Mouse (Mus musculus): ENCODE data around the gene Tceanc2. TPM values are rescaled to one million over a fixed set of nuclear protein-coding genes. Genes with fewer than 3 reads are reported as not detected.

Gene Tceanc2
- total and polyA plus RNA-seq, 3 experiments: 1.9 to 9.4 TPM; not detected in 1

DNA sequence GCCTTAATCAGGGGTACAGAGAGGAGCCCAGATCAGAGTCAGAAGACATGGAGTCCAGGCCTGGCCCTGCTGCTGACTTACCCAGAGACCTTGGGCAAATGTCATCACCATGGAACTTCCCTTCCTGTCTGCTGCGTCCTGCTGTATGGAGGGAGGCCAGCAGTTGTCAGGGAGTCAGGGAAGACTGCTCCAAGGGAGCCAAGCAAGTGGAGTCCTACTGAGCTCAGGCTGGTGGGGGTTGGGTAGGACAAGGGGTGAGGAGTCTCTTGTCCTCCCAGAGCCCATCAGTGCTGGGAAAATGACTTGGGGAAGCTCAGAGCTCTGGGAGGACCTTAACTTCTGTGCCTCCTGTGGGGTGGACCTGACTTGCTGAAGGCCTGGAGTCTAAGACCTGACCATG is 94.6 kb downstream of the Tceanc2 start:
- Histone ChIP-seq H3K36me3 (ENCODE audit: control insufficient read depth in 1 of 2, insufficient read depth in 2 of 2, low read length in 2 of 2) (peaks cover 0 to 3% of the 10 kb centered on the region in 2 experiments; a peak in 2 of 4 replicates), H3K9me3 (replicated peaks; ENCODE audit: insufficient read depth, low read length) (no peaks in the 10 kb centered on the region), H3K4me3 (ENCODE audit: control insufficient read depth in 1 of 2, insufficient read depth in 1 of 2, low read depth in 2 of 2, low read length in 2 of 2) (no peak overlapping the region), H3K27me3 (ENCODE audit: control insufficient read depth in 1 of 2, insufficient read depth in 2 of 2, low read length in 2 of 2) (no peaks in the 10 kb centered on the region), H3K27ac (ENCODE audit: control insufficient read depth, low read depth, low read length) (no peak overlapping the region), H3K9ac (ENCODE audit: control insufficient read depth, low read depth, low read length, poor library complexity, severe bottlenecking) (no peak overlapping the region), H3K79me2 (ENCODE audit: control insufficient read depth, insufficient read depth, low read length, poor library complexity) (no peaks in the 10 kb centered on the region), H3K4me1 (ENCODE audit: control insufficient read depth in 1 of 2, insufficient read depth in 2 of 2, low read length in 2 of 2) (peaks cover 0 to 15% of the 10 kb centered on the region in 2 experiments; a peak in 1 of 4 replicates)
- TF ChIP-seq MXI1 (IDR thresholded peaks at IDR 0.05; ENCODE audit: low read depth, low read length): no peak
- no peak for TF ChIP-seq TAL1 (IDR thresholded peaks at IDR 0.05; ENCODE audit: low read length)
- TF ChIP-seq TCF12 (IDR thresholded peaks at IDR 0.05; ENCODE audit: low read depth, low read length): no peak
- TF ChIP-seq ZKSCAN1 (IDR thresholded peaks at IDR 0.05; ENCODE audit: low read depth, low read length): no peak
- TF ChIP-seq ZMIZ1 (IDR thresholded peaks at IDR 0.05; ENCODE audit: low read depth, low read length): no peak
- TF ChIP-seq CTCF (IDR thresholded peaks at IDR 0.05 in 2 of 3, conservative IDR thresholded peaks at IDR 0.05 in 1 of 3; ENCODE audit: control insufficient read depth in 1 of 3, insufficient read depth in 1 of 3, low read depth in 2 of 3, low read length in 3 of 3, poor library complexity in 1 of 3, severe bottlenecking in 1 of 3): no peak
- DNase-seq (ENCODE audit: low read depth, low spot score): no peak

Other genes starting within 250 kb of the Tceanc2 start
- gene Mrpl37, start 112.2 kb downstream of the Tceanc2 start, total RNA-seq (2012; rRNA removed): 69.6 and 73.1 TPM in 2 replicates
- 100 to 1,000 TPM; 153 to 423 TPM for gene Mrpl37, start 112.2 kb downstream of the Tceanc2 start, polyA plus RNA-seq (2012; ENCODE audit: insufficient read depth in 1 of 2, insufficient read length in 2 of 2, low read depth in 1 of 2, low replicate concordance in 2 of 2, missing spikeins in 1 of 2)
- gene Cyb5rl, start 112.1 kb downstream of the Tceanc2 start, total RNA-seq (2012; rRNA removed): 5.6 and 8.5 TPM in 2 replicates
- gene Cyb5rl, start 112.1 kb downstream of the Tceanc2 start, polyA plus RNA-seq (2012; ENCODE audit: insufficient read depth in 1 of 2, insufficient read length in 2 of 2, low read depth in 1 of 2, low replicate concordance in 2 of 2, missing spikeins in 1 of 2): 1 to 10 TPM in 1 of 2 experiments, not detected in 1; 9.3 TPM
- not detected in 2 replicates for gene Cdcp2, start 82.2 kb downstream of the Tceanc2 start, total RNA-seq (2012; rRNA removed)
- not detected for gene Cdcp2, start 82.2 kb downstream of the Tceanc2 start, polyA plus RNA-seq (2012; ENCODE audit: insufficient read depth in 1 of 2, insufficient read length in 2 of 2, low read depth in 1 of 2, low replicate concordance in 2 of 2, missing spikeins in 1 of 2)
- 51.9 and 55.8 TPM in 2 replicates for gene Tmem59, start 717 bp downstream of the Tceanc2 start, total RNA-seq (2012; rRNA removed)
- 10 to 100 TPM in 1 of 2 experiments, not detected in 1; 78.9 TPM for gene Tmem59, start 717 bp downstream of the Tceanc2 start, polyA plus RNA-seq (2012; ENCODE audit: insufficient read depth in 1 of 2, insufficient read length in 2 of 2, low read depth in 1 of 2, low replicate concordance in 2 of 2, missing spikeins in 1 of 2)
- gene Ldlrad1, start 30.1 kb upstream of the Tceanc2 start, total RNA-seq (2012; rRNA removed): 0.15 TPM in 1 of 2 replicates, not detected in the other
- not detected for gene Ldlrad1, start 30.1 kb upstream of the Tceanc2 start, polyA plus RNA-seq (2012; ENCODE audit: insufficient read depth in 1 of 2, insufficient read length in 2 of 2, low read depth in 1 of 2, low replicate concordance in 2 of 2, missing spikeins in 1 of 2)
- 8.6 and 9.3 TPM in 2 replicates for gene Lrrc42, start 74.4 kb upstream of the Tceanc2 start, total RNA-seq (2012; rRNA removed)
- gene Lrrc42, start 74.4 kb upstream of the Tceanc2 start, polyA plus RNA-seq (2012; ENCODE audit: insufficient read depth in 1 of 2, insufficient read length in 2 of 2, low read depth in 1 of 2, low replicate concordance in 2 of 2, missing spikeins in 1 of 2): 10 to 100 TPM in 1 of 2 experiments, not detected in 1; 48.9 TPM
- gene Hspb11, start 74.5 kb upstream of the Tceanc2 start, total RNA-seq (2012; rRNA removed): 11.2 and 12.4 TPM in 2 replicates
- gene Hspb11, start 74.5 kb upstream of the Tceanc2 start, polyA plus RNA-seq (2012; ENCODE audit: insufficient read depth in 1 of 2, insufficient read length in 2 of 2, low read depth in 1 of 2, low replicate concordance in 2 of 2, missing spikeins in 1 of 2): 10 to 100 TPM in 1 of 2 experiments, not detected in 1; 16.8 TPM
- gene Dio1, start 128.1 kb upstream of the Tceanc2 start, total RNA-seq (2012; rRNA removed): not detected in 2 replicates
- gene Dio1, start 128.1 kb upstream of the Tceanc2 start, polyA plus RNA-seq (2012; ENCODE audit: insufficient read depth in 1 of 2, insufficient read length in 2 of 2, low read depth in 1 of 2, low replicate concordance in 2 of 2, missing spikeins in 1 of 2): under 1 TPM in 1 of 2 experiments, not detected in 1; 0.13 TPM
- 37.5 and 40.6 TPM in 2 replicates for gene Yipf1, start 135.2 kb upstream of the Tceanc2 start, total RNA-seq (2012; rRNA removed)
- gene Yipf1, start 135.2 kb upstream of the Tceanc2 start, polyA plus RNA-seq (2012; ENCODE audit: insufficient read depth in 1 of 2, insufficient read length in 2 of 2, low read depth in 1 of 2, low replicate concordance in 2 of 2, missing spikeins in 1 of 2): 100 to 1,000 TPM in 1 of 2 experiments, 10 to 100 TPM in 1; 43.5 to 549 TPM
- gene Ndc1, start 188.7 kb upstream of the Tceanc2 start, total RNA-seq (2012; rRNA removed): 44.7 and 54.0 TPM in 2 replicates
- 100 to 1,000 TPM in 1 of 2 experiments, 10 to 100 TPM in 1; 57.2 to 274 TPM for gene Ndc1, start 188.7 kb upstream of the Tceanc2 start, polyA plus RNA-seq (2012; ENCODE audit: insufficient read depth in 1 of 2, insufficient read length in 2 of 2, low read depth in 1 of 2, low replicate concordance in 2 of 2, missing spikeins in 1 of 2)

Measured in MEL (cell line).